Mouse (Mus musculus): Measurements from ENCODE around the gene Tshz3.

DNA sequence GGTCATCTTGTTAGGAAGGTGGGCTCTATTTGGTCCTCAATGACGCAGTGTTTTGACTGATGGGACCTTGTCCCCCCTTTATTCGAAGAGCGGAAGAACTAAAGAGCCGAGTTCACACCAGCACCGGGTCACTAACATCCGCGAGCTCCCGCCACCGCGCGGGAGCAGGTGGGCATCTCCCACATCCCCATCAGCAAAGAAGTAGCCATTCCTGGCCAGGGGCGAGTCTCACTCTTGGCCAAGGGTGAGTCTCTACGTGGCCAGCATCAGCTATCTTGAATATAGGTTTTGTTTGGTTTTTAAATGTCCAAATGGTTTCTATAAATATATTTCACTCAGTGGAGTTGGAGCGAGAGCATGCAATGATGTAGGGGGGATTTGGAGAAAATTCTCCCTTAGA is 6.3 kb upstream of the Tshz3 start:
- TF ChIP-seq CTCF (IDR thresholded peaks at IDR 0.05; ENCODE audit: borderline replicate concordance, extremely low read depth, insufficient read depth, insufficient read length) = no peak
- TF ChIP-seq POLR2A (IDR thresholded peaks at IDR 0.05; ENCODE audit: borderline replicate concordance, extremely low read depth, insufficient read depth, insufficient read length, poor library complexity, severe bottlenecking) = no peak
